Mouse (Mus musculus) myocyte (in vitro differentiated cells): ENCODE measurements at regions not wholly inside any gene's neighbourhood (a gene's known extent, or its start where the extent isn't known, plus 50 kb on each side); places are given as distances from the start of the nearest gene placed in this dataset.

Experiments
- CEBPB ChIP-seq: IDR thresholded peaks from 2 replicates; pipeline ENCODE4 v1.6.1; 2011; ENCODE audit warnings: mild to moderate bottlenecking, moderate library complexity; ENCODE audit not compliant: poor library complexity, insufficient read depth, severe bottlenecking
- E2F4 ChIP-seq: IDR thresholded peaks from one replicate; pipeline ENCODE4 v1.6.1; 2011; ENCODE audit warnings: mild to moderate bottlenecking, control low read depth, moderate library complexity; ENCODE audit not compliant: insufficient read depth
- MAX ChIP-seq: IDR thresholded peaks from one replicate; pipeline ENCODE4 v1.6.1; 2011; ENCODE audit warnings: low read depth, mild to moderate bottlenecking, control low read depth
- MYOD1 ChIP-seq, 3 experiments: IDR thresholded peaks; one replicate each; pipeline ENCODE4 v1.6.1; 2011; ENCODE audit warnings: control low read depth in 2 of 3, low read depth in 2 of 3, mild to moderate bottlenecking in 2 of 3, moderate library complexity in 1 of 3; ENCODE audit not compliant: insufficient read length in 2 of 3, control insufficient read depth in 1 of 3
- MYOG ChIP-seq, 3 experiments: IDR thresholded peaks; one replicate each; pipeline ENCODE4 v1.6.1; 2011; ENCODE audit warnings: control low read depth in 2 of 3, low read depth in 2 of 3, mild to moderate bottlenecking in 2 of 3; ENCODE audit not compliant: insufficient read length in 2 of 3, control insufficient read depth in 1 of 3, insufficient read depth in 1 of 3
- POLR2A ChIP-seq: IDR thresholded peaks from one replicate; pipeline ENCODE4 v1.6.1; 2011; ENCODE audit warnings: low read depth, mild to moderate bottlenecking, control low read depth, moderate library complexity; ENCODE audit not compliant: insufficient read length
- POLR2AphosphoS2 ChIP-seq: IDR thresholded peaks from one replicate; pipeline ENCODE4 v1.6.1; 2011; ENCODE audit warnings: low read depth, control low read depth; ENCODE audit not compliant: insufficient read length
- REST ChIP-seq: IDR thresholded peaks from one replicate; pipeline ENCODE4 v1.6.1; 2011; ENCODE audit warnings: mild to moderate bottlenecking, control low read depth, moderate library complexity; ENCODE audit not compliant: insufficient read depth, insufficient read length
- SRF ChIP-seq: IDR thresholded peaks from one replicate; pipeline ENCODE4 v1.6.1; 2011; ENCODE audit warnings: low read depth; ENCODE audit not compliant: control insufficient read depth, insufficient read length
- TCF12 ChIP-seq: IDR thresholded peaks from one replicate; pipeline ENCODE4 v1.6.1; 2011; ENCODE audit warnings: mild to moderate bottlenecking, control low read depth; ENCODE audit not compliant: poor library complexity, insufficient read depth, severe bottlenecking
- TCF3 ChIP-seq: IDR thresholded peaks from one replicate; pipeline ENCODE4 v1.6.1; 2011; ENCODE audit warnings: low read depth, control low read depth; ENCODE audit not compliant: insufficient read length
- USF1 ChIP-seq: IDR thresholded peaks from one replicate; pipeline ENCODE4 v1.6.1; 2011; ENCODE audit warnings: low read depth, mild to moderate bottlenecking, control low read depth, moderate library complexity

DNA sequence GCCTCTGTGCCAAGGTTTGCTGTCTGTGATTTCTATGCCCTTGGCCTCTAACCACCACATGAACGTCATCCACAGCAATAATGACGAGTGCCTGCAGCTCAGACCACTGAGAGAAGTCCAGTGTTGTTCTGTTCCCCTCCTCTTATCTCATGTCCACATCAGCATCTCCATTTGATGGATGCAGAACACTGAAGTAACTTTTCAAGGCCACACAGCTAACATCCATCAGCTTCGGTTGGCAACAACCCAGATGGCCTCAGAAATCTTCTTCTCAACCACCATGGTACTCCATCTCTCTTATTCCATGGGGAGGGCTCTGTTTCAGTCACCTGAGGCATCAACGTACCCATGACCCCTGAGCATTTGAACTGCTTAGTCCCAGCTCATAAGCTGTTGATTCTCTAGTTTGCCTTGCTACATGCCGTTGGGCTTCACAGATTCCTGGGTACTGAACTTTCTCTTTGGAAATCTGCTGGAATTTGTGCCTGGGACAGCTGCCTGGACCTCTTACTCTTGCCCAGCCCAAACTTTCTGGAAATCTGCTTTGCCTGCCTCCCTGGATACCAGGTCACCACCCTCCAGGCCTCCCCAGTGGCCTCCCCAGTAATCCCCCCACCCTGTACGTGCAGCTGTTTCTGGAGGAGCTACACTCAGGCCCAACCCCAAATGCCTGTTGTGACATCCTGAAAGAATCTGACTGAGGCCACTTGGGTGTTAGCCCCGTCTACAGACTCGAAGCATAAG, 94.1 kb upstream of the Fggy start:
- TF ChIP-seq USF1 = no peak
- no peak for TF ChIP-seq POLR2A
- no peak for TF ChIP-seq TCF3
- peak; percentile 6 to 50 (median 14) for TF ChIP-seq MYOD1 (IDR thresholded peaks at IDR 0.05; ENCODE audit: control insufficient read depth in 1 of 3, insufficient read length in 2 of 3, low read depth in 2 of 3)
- TF ChIP-seq TCF12 = peak; percentile 31
- TF ChIP-seq E2F4 = no peak
- TF ChIP-seq SRF = no peak
- TF ChIP-seq CEBPB = no peak
- TF ChIP-seq REST = no peak
- TF ChIP-seq MAX = no peak
- peak; percentile 16 to 78 (median 28) for TF ChIP-seq MYOG (IDR thresholded peaks at IDR 0.05; ENCODE audit: control insufficient read depth in 1 of 3, insufficient read depth in 1 of 3, insufficient read length in 2 of 3, low read depth in 2 of 3)
- no peak for TF ChIP-seq POLR2AphosphoS2
